Mouse (Mus musculus) right cerebral cortex, adult 2 months (tissue): ENCODE measurements at regions not wholly inside any gene's neighbourhood (a gene's known extent, or its start where the extent isn't known, plus 50 kb on each side); places are given as distances from the start of the nearest gene placed in this dataset.
A peak's percentile ranks its signal among the peaks of the same experiment; 100 is the strongest.

Experiments
- DNase-seq, 2 experiments: peaks; one replicate each; pipeline ENCODE4 v3.0.0; 2021 to 2022; ENCODE audit warnings: low spot score in 2 of 2

DNA sequence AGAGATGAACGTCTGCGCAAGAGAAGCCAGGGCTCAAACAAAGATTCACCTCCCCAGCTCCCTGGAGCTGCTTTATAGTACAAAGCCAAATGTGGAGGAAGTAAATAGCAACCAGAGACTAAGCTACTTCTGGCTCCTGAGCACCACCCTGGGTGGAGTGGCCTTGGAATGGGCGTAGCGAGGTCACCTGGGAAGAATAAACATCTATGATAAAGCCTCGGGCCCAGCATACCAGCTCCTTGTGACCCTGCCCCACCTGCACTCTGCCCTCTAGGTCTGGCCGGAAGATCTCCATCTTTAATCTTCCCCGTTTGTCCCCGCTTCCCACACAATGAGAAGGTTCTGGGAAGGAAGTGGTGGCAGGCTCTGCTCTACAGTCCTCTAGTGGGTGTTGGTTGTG lies 61.0 kb upstream of the Ptpn3 start:
- no peak for DNase-seq

DNA sequence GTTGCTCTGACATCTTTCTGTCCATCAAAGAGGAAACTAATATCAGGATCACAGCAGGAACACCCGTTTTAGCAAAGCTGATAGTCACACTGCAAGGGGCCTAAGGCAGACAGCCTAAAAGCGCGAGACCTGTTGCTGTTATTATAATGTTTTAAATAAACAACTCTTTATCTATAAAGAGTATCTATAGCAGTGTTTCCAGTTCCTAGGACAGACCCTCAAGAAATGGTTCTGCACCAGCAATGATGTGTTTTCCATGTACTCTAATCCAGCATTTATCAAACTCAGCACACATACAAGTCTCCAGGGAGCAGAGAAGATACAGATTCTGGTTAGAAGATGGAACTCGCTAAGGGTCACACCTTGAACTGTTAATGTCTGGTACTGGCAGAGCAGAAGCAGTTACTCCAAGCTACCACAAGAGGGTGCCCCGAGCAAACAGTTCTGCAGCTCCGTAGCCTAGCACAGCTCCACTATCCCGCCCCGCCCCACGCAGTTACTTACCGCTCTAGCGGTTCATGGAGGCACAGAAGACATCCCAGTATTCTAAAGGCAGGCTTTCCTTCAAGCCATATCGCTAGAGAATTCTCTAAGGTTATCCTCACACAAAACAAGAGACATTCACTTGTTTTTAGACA lies 64.2 kb upstream of the Palm2 start:
- peak; percentile 84 to 87 for DNase-seq

DNA sequence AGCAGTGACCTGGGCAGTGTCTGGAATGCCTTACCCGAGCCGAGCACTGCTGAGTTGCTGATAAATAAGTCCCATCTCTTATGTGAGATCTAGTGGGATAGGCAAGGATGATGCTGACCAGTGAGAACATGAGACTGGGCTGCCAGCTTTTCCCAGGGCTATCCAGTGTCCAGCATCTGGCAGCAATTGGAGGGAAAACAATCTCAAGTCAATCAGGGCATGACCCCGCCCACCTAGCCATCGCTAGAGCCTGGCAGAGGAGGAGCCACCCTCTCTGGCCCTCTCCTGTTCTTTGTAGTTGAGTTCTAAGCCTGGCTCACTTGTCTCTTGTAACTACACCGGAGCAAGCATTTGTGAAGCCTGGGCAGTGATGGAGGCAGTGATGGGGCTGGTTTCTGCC lies 56.2 kb upstream of the Palm2 start:
- DNase-seq = no peak

DNA sequence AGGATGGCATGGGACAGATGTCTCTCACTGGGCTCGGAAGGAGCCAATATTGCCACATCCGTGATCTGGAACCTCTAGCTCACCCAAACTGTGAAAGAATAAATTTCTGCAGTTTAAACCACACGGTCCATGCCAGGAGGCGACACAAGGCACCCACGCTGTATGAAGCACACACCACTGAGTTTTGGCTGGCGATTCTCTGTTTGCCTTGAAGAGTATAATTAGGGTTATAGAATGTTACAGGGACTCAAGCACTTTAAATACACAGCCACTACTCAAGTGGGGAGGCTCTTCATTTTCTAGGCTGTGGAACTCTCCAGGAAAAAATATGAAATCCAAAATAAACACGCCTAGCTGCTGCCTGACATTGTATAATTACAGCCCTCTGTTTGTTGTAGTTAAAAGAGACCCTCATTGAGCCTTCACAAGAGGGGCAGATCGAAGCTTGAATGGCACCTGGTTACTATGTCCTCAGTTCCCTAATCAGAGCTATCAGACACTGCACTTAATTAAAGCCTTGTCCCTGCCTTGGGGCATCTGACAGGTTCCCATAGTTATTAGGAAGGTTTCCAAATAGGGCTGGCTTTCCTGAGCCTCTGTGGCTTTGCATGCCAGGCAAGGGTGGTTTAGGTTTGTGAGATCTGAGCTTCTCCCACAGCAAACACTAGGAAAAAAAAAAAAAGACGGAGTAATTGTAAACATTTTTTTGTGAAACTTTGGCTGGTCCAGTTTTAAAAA lies 53.8 kb upstream of the Palm2 start:
- no peak for DNase-seq

DNA sequence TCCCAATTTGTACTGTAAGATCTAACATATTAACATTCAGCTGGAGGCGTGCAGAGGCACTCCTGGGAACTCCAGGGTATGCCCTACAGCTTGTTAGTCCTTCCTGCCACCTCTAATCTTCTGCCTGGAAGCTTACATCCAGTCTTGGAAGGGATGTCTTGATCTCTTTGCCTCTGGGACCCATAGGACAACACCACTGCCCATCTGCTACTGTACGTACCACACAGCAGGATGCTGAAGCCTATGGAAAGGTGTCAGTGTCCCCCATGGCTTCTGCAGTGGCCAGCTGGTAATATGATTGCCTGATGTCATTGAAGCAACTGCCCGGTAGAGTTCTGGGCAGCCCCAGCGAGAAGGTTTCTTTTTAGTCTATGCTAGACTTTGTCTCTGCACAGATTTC lies 52.7 kb upstream of the Palm2 start:
- no peak for DNase-seq
